ENCODE assay signal across 8 mouse cellular contexts in genomic region chr7:122160037-122160436, GRCm38 (mm10). TPM values are rescaled to one million over a fixed set of nuclear protein-coding genes. Genes with fewer than 3 reads are reported as not detected.
DNase-seq lines count a peak whose midpoint lies in the region; ATAC-seq and TF ChIP-seq lines count a peak whose summit lies in the region.

No protein-coding gene starts in this region.

- peak overlapping the region; percentile 62 for H3K4me2 ChIP-seq in kidney, embryonic 14.5 days (replicated peaks; ENCODE audit: low read depth, low read length)

- under 1% methylated on average over 12 of the region's 12 CpGs for WGBS in kidney, embryonic 14.5 days
- WGBS in limb, embryonic 10.5 days, result under 1% methylated on average over 12 of the region's 12 CpGs
- WGBS in olfactory bulb, adult 2 months, result 3% methylated on average over 12 of the region's 12 CpGs

- no peak for ATAC-seq in kidney, embryonic 14.5 days (ENCODE audit: low FRiP score, low TSS enrichment)

- no peaks in the 10 kb centered on the region for H3K27me3 ChIP-seq in kidney, embryonic 14.5 days (ENCODE audit: control insufficient read depth, insufficient read depth, low read length)
- H3K27me3 ChIP-seq in limb, embryonic 10.5 days (ENCODE audit: low read depth, poor library complexity, severe bottlenecking), result no peaks in the 10 kb centered on the region

- peak overlapping the region; percentile 75 for H3K9ac ChIP-seq in kidney, embryonic 14.5 days (ENCODE audit: low read depth, low read length)

- no peak for TF ChIP-seq CTCF in olfactory bulb, adult 2 months (IDR thresholded peaks at IDR 0.05; ENCODE audit: insufficient read depth, low read depth, low read length)

- H3K36me3 ChIP-seq in kidney, embryonic 14.5 days (ENCODE audit: control insufficient read depth, insufficient read depth, low read length), result peaks cover 40% of the 10 kb centered on the region
- peaks cover 46% of the 10 kb centered on the region for H3K36me3 ChIP-seq in limb, embryonic 10.5 days

- H3K4me1 ChIP-seq in kidney, embryonic 14.5 days (ENCODE audit: control insufficient read depth, insufficient read depth, low read length), result peaks cover 14% of the 10 kb centered on the region
- H3K4me1 ChIP-seq in limb, embryonic 10.5 days, result peaks cover 35% of the 10 kb centered on the region
- peaks cover 14% of the 10 kb centered on the region for H3K4me1 ChIP-seq in olfactory bulb, adult 2 months (ENCODE audit: control insufficient read depth, insufficient read depth, low read length)

- peak overlapping the region; percentile 78; the same call in 1 of the 2 replicates for H3K27ac ChIP-seq in kidney, embryonic 14.5 days (ENCODE audit: low read depth, low read length)
- peak overlapping the region; percentile 91 for H3K27ac ChIP-seq in limb, embryonic 10.5 days
- no peak overlapping the region for H3K27ac ChIP-seq in olfactory bulb, adult 2 months (ENCODE audit: insufficient read depth, low read depth, low read length)

- H3K9me3 ChIP-seq in kidney, embryonic 14.5 days (ENCODE audit: control insufficient read depth, low read length), result no peaks in the 10 kb centered on the region
- H3K9me3 ChIP-seq in limb, embryonic 10.5 days (replicated peaks), result no peaks in the 10 kb centered on the region

- no peak for TF ChIP-seq POLR2A in olfactory bulb, adult 2 months (IDR thresholded peaks at IDR 0.05; ENCODE audit: insufficient read depth, low read depth, low read length)

- DNase-seq in kidney, postnatal 36 days, result no peak
- peak; percentile 37 for DNase-seq in embryo, embryonic 9.5 days (ENCODE audit: extremely low spot score)
- DNase-seq in limb, embryonic 10.5 days (ENCODE audit: low spot score), result peak; percentile 63
- DNase-seq in cerebellum, postnatal 25 days, result no peak
- no peak for DNase-seq in T-cell, adult 2 months (ENCODE audit: low spot score)
- no peak for DNase-seq in right cerebral cortex, postnatal 10 days (ENCODE audit: low spot score in 2 of 2)

- peak overlapping the region; percentile 82 for H3K4me3 ChIP-seq in kidney, embryonic 14.5 days (ENCODE audit: low read length)
- H3K4me3 ChIP-seq in limb, embryonic 10.5 days, result peak overlapping the region; percentile 82
- H3K4me3 ChIP-seq in olfactory bulb, adult 2 months (ENCODE audit: insufficient read depth, low read depth, low read length), result 0 out of 2 replicates have a peak overlapping the region, but pooled peaks have one; percentile 74

RNA-seq across cellular contexts. Expression of gene Plk1, which starts 0.8 kb away (rescaled TPM):
- 114 and 133 TPM in 2 replicates for polyA plus RNA-seq in kidney, embryonic 14.5 days (2014; fragmentation: Nextera tagmentation; extraction: Ambion mirVana)
- polyA plus RNA-seq in limb, embryonic 10.5 days (2016; fragmentation: Nextera tagmentation; extraction: Ambion mirVana), result 248 and 264 TPM in 2 replicates
- not detected in 2 replicates for polyA plus RNA-seq in olfactory bulb, adult 2 months (2012; ENCODE audit: insufficient read depth, insufficient read length, low replicate concordance, missing spikeins)

RNA-seq across cellular contexts. Expression of gene Ern2, which starts 26.0 kb away (rescaled TPM):
- polyA plus RNA-seq in kidney, embryonic 14.5 days (2014; fragmentation: Nextera tagmentation; extraction: Ambion mirVana), result not detected in 2 replicates
- polyA plus RNA-seq in limb, embryonic 10.5 days (2016; fragmentation: Nextera tagmentation; extraction: Ambion mirVana), result not detected in 2 replicates
- not detected in 2 replicates for polyA plus RNA-seq in olfactory bulb, adult 2 months (2012; ENCODE audit: insufficient read depth, insufficient read length, low replicate concordance, missing spikeins)

RNA-seq across cellular contexts. Expression of gene Dctn5, which starts 27.2 kb away (rescaled TPM):
- polyA plus RNA-seq in kidney, embryonic 14.5 days (2014; fragmentation: Nextera tagmentation; extraction: Ambion mirVana), result 107 and 113 TPM in 2 replicates
- polyA plus RNA-seq in limb, embryonic 10.5 days (2016; fragmentation: Nextera tagmentation; extraction: Ambion mirVana), result 110 and 126 TPM in 2 replicates
- polyA plus RNA-seq in olfactory bulb, adult 2 months (2012; ENCODE audit: insufficient read depth, insufficient read length, low replicate concordance, missing spikeins), result not detected in 2 replicates

RNA-seq across cellular contexts. Expression of gene Palb2, which starts 27.3 kb away (rescaled TPM):
- polyA plus RNA-seq in kidney, embryonic 14.5 days (2014; fragmentation: Nextera tagmentation; extraction: Ambion mirVana), result 16.8 and 23.0 TPM in 2 replicates
- polyA plus RNA-seq in limb, embryonic 10.5 days (2016; fragmentation: Nextera tagmentation; extraction: Ambion mirVana), result 26.8 and 28.4 TPM in 2 replicates
- not detected in 2 replicates for polyA plus RNA-seq in olfactory bulb, adult 2 months (2012; ENCODE audit: insufficient read depth, insufficient read length, low replicate concordance, missing spikeins)

RNA-seq across cellular contexts. Expression of gene Ndufab1, which starts 58.4 kb away (rescaled TPM):
- polyA plus RNA-seq in kidney, embryonic 14.5 days (2014; fragmentation: Nextera tagmentation; extraction: Ambion mirVana), result 713 and 832 TPM in 2 replicates
- polyA plus RNA-seq in limb, embryonic 10.5 days (2016; fragmentation: Nextera tagmentation; extraction: Ambion mirVana), result 799 and 837 TPM in 2 replicates
- not detected in 2 replicates for polyA plus RNA-seq in olfactory bulb, adult 2 months (2012; ENCODE audit: insufficient read depth, insufficient read length, low replicate concordance, missing spikeins)

Comparison
In these comparisons a context has a peak if more than half of its experiments do, and no peak if none do; other contexts are left out.
1. DNase-seq: peak in embryo, embryonic 9.5 days (single experiment) and limb, embryonic 10.5 days (single experiment); none in kidney, postnatal 36 days (0 of 2), cerebellum, postnatal 25 days (0 of 2), T-cell, adult 2 months (single experiment) and right cerebral cortex, postnatal 10 days (0 of 2).
2. RNA of gene Plk1, which starts 0.8 kb away (polyA plus RNA-seq): 248 to 264 TPM in limb, embryonic 10.5 days and 114 to 133 TPM in kidney, embryonic 14.5 days; not detected in olfactory bulb, adult 2 months; every median in the first group is over 100 times any median in the second.
3. Peak in every context shown above with its lines, with median percentiles within 50 percentile points of each other: H3K4me3 ChIP-seq.